In the genomic region with DNA sequence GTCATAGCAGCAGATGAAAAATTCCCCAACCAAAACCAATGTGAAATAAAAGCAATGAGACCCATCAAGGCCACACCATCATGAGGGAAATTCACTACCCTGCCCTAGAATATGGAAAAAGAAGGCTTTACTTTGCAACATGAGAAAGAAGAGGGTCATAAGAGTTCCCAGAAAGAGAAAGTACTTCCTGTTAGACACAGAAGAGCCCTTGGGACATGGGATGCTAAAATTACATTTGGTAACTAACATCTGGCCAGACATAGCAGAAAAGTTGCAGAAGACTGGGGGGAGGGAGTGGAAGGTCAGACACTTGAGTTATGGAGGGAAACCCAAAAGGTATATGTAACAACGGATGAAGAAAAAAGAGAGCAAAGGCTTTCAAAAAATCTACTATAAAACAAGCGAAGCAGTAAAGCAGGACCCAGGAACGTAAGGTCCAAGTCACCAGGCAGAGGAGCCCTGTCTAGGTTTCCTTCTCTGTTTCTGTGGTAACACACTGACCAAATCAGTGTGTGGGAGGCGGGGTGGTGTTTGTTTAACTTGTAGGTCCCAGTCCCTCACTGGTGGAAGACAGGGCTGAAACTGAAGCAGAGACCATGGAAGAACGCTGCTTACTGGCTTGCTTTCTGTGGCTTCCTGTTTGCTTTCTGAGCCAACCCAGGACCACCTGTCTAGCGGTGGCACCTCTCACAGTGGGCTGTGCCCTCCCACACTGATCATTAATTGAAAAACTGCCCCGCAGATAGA, we compare ENCODE assay signal across 17 mouse cellular contexts. TPM values are rescaled to one million over a fixed set of nuclear protein-coding genes. Genes with fewer than 3 reads are reported as not detected.
DNase-seq lines count a peak whose midpoint lies in the region; ATAC-seq and TF ChIP-seq lines count a peak whose summit lies in the region.
"Had no signal": no experiment of that assay in that cellular context is flagged by ENCODE, and none has a peak within 500 bp of the region (broad histone marks: within the 10 kb centered on the region; RNA-seq: fewer than 3 reads in every experiment).

No protein-coding gene starts in this region.

- no peak for TF ChIP-seq CTCF in heart, adult 2 months (IDR thresholded peaks at IDR 0.05)
- no peak for TF ChIP-seq CTCF in CH12.LX (conservative IDR thresholded peaks at IDR 0.05 in 1 of 2, IDR thresholded peaks at IDR 0.05 in 1 of 2; ENCODE audit: low read depth in 2 of 2, low read length in 2 of 2)

- H3K4me3 ChIP-seq in heart, adult 2 months: no peak overlapping the region
- no peak overlapping the region for H3K4me3 ChIP-seq in liver, embryonic 15.5 days (replicated peaks)
- H3K4me3 ChIP-seq in liver, embryonic 12.5 days: no peak overlapping the region
- no peak overlapping the region for H3K4me3 ChIP-seq in CH12.LX (replicated peaks in 1 of 3; ENCODE audit: low read depth in 2 of 3, low read length in 2 of 3, poor library complexity in 1 of 3)
- H3K4me3 ChIP-seq: embryonic facial prominence, embryonic 13.5 days; midbrain, embryonic 15.5 days had no signal

- ATAC-seq in liver, embryonic 15.5 days (ENCODE audit: insufficient read depth): 0 out of 2 replicates have a peak, but pooled peaks have one; percentile 40
- no peak for ATAC-seq in liver, embryonic 12.5 days
- ATAC-seq in megakaryocyte progenitor cell, adult 5-6 weeks (replicated peaks; ENCODE audit: poor library complexity): peak; percentile 43; the same call in 1 of the 2 replicates
- no peak for ATAC-seq in megakaryocyte-erythroid progenitor cell, adult 5-6 weeks (replicated peaks; ENCODE audit: low FRiP score, low TSS enrichment, poor library complexity, severe bottlenecking)
- ATAC-seq: forebrain, embryonic 16.5 days; midbrain, embryonic 15.5 days had no signal

- no peak for TF ChIP-seq POLR2A in heart, adult 2 months (IDR thresholded peaks at IDR 0.05; ENCODE audit: insufficient read depth, low read depth, low read length)
- no peak for TF ChIP-seq POLR2A in CH12.LX (IDR thresholded peaks at IDR 0.05; ENCODE audit: low read depth, low read length)

- in situ Hi-C loops in CH12.LX (cut with MboI; ENCODE audit: low pct_ligation_motif_present, low pct_unique_long_range_greater_than_20kb, low sequenced_read_pairs): no loop called here

- no peaks in the 10 kb centered on the region for H3K9me3 ChIP-seq in liver, embryonic 15.5 days (replicated peaks)
- no peaks in the 10 kb centered on the region for H3K9me3 ChIP-seq in liver, embryonic 12.5 days (replicated peaks)
- no peaks in the 10 kb centered on the region for H3K9me3 ChIP-seq in CH12.LX (replicated peaks; ENCODE audit: low read length)
- H3K9me3 ChIP-seq: embryonic facial prominence, embryonic 13.5 days; midbrain, embryonic 15.5 days had no signal

- dilution Hi-C loops in CH12.LX (cut with MboI; ENCODE audit: extremely low pct_ligation_motif_present, extremely low pct_unique_long_range_greater_than_20kb, low sequenced_read_pairs): no loop called here

- 56% methylated on average over 7 of the region's 7 CpGs for whole genome bisulfite sequencing in heart, adult 2 months
- 40% methylated on average over 7 of the region's 7 CpGs for WGBS in liver, embryonic 15.5 days (ENCODE audit: insufficient replicate concordance)
- 43% methylated on average over 7 of the region's 7 CpGs for WGBS in liver, embryonic 12.5 days (ENCODE audit: insufficient replicate concordance)

- H3K79me2 ChIP-seq in heart, adult 2 months (replicated peaks; ENCODE audit: control insufficient read depth, insufficient read depth, low read length): no peaks in the 10 kb centered on the region
- H3K79me2 ChIP-seq in CH12.LX (replicated peaks; ENCODE audit: control insufficient read depth, extremely low read depth, insufficient read depth, poor library complexity, severe bottlenecking): no peaks in the 10 kb centered on the region

- intact Hi-C loops in heart, adult 2 months (cut with DNase I): no loop called here
- intact Hi-C loops in heart, postnatal 10 days (cut with DNase I): no loop called here

- TF ChIP-seq RAD21 in CH12.LX (IDR thresholded peaks at IDR 0.05; ENCODE audit: low read depth, low read length): no peak

- H3K9ac ChIP-seq in heart, adult 2 months (ENCODE audit: low read depth, low read length): no peak overlapping the region
- H3K9ac ChIP-seq in liver, embryonic 15.5 days: no peak overlapping the region
- H3K9ac ChIP-seq in liver, embryonic 12.5 days: no peak overlapping the region
- H3K9ac ChIP-seq in CH12.LX (ENCODE audit: insufficient read depth, low read depth): no peak overlapping the region
- H3K9ac ChIP-seq: embryonic facial prominence, embryonic 13.5 days; midbrain, embryonic 15.5 days had no signal

- DNase-seq in heart, adult 2 months: no peak
- DNase-seq in heart, postnatal 10 days: no peak
- DNase-seq in CH12.LX (ENCODE audit: extremely low read depth): peak; percentile 45
- no peak for DNase-seq in adrenal gland, adult 2 months
- DNase-seq: adrenal gland, postnatal 14 days; cerebellum, adult 2 months; heart, postnatal 14 days; lung, adult 2 months; right cerebral cortex, adult 18-20 months had no signal

- H3K27me3 ChIP-seq in heart, adult 2 months (ENCODE audit: control insufficient read depth, insufficient read depth, low read length): no peaks in the 10 kb centered on the region
- peaks cover 11% of the 10 kb centered on the region for H3K27me3 ChIP-seq in liver, embryonic 15.5 days
- peaks cover 40% of the 10 kb centered on the region for H3K27me3 ChIP-seq in liver, embryonic 12.5 days (replicated peaks)
- peaks cover 6% of the 10 kb centered on the region for H3K27me3 ChIP-seq in CH12.LX (replicated peaks)
- H3K27me3 ChIP-seq: embryonic facial prominence, embryonic 13.5 days; midbrain, embryonic 15.5 days had no signal

- TF ChIP-seq EP300 in heart, adult 2 months (IDR thresholded peaks at IDR 0.05; ENCODE audit: insufficient read depth, low read depth, low read length): no peak
- no peak for TF ChIP-seq EP300 in CH12.LX (IDR thresholded peaks at IDR 0.05; ENCODE audit: low read length)

- no peak overlapping the region for H3K4me2 ChIP-seq in liver, embryonic 15.5 days
- H3K4me2 ChIP-seq in liver, embryonic 12.5 days: no peak overlapping the region
- peak overlapping the region; percentile 50; the same call in 1 of the 2 replicates for H3K4me2 ChIP-seq in CH12.LX (ENCODE audit: insufficient read depth, low read depth, poor library complexity, severe bottlenecking)
- H3K4me2 ChIP-seq: embryonic facial prominence, embryonic 13.5 days; midbrain, embryonic 15.5 days had no signal

- peaks cover under 1% of the 10 kb centered on the region; the same call in 1 of the 2 replicates for H3K4me1 ChIP-seq in heart, adult 2 months (ENCODE audit: control insufficient read depth, insufficient read depth, low read length)
- H3K4me1 ChIP-seq in liver, embryonic 15.5 days (replicated peaks): peaks cover 8% of the 10 kb centered on the region
- H3K4me1 ChIP-seq in liver, embryonic 12.5 days: peaks cover 2% of the 10 kb centered on the region
- H3K4me1 ChIP-seq in CH12.LX (ENCODE audit: control insufficient read depth in 1 of 2, insufficient read depth in 2 of 2): peaks cover 12 to 34% of the 10 kb centered on the region in 2 experiments

- peak overlapping the region; percentile 45 for H3K27ac ChIP-seq in heart, adult 2 months
- no peak overlapping the region for H3K27ac ChIP-seq in liver, embryonic 15.5 days (replicated peaks)
- H3K27ac ChIP-seq in liver, embryonic 12.5 days: no peak overlapping the region
- no peak overlapping the region for H3K27ac ChIP-seq in CH12.LX (ENCODE audit: insufficient read depth, low read depth)
- H3K27ac ChIP-seq: embryonic facial prominence, embryonic 13.5 days; macrophage; midbrain, embryonic 15.5 days had no signal

- no peaks in the 10 kb centered on the region for H3K36me3 ChIP-seq in heart, adult 2 months (ENCODE audit: control insufficient read depth, insufficient read depth, low read length)
- H3K36me3 ChIP-seq in liver, embryonic 15.5 days (replicated peaks): no peaks in the 10 kb centered on the region
- H3K36me3 ChIP-seq in liver, embryonic 12.5 days: no peaks in the 10 kb centered on the region
- H3K36me3 ChIP-seq in CH12.LX (replicated peaks in 1 of 2; ENCODE audit: control insufficient read depth in 1 of 2, insufficient read depth in 1 of 2, low read length in 1 of 2): no peaks in the 10 kb centered on the region
- H3K36me3 ChIP-seq: embryonic facial prominence, embryonic 13.5 days; midbrain, embryonic 15.5 days had no signal

TF ChIP-seq in CH12.LX, 34 proteins besides CTCF, POLR2A, EP300 and RAD21 (continues in another document):
- TF ChIP-seq MEF2A (IDR thresholded peaks at IDR 0.05; ENCODE audit: borderline replicate concordance, low read depth, low read length): peak; percentile 78

RNA-seq across cellular contexts. Expression of gene Fam110a, which starts 5.6 kb away (rescaled TPM):
- total RNA-seq in heart, adult 2 months (2021): 1 to 10 TPM; 4.3 to 4.7 TPM
- 6.6 and 7.2 TPM in 2 replicates for polyA plus RNA-seq in heart, adult 2 months (2012; rRNA removed)
- total RNA-seq in heart, postnatal 10 days (2021): 1 to 10 TPM; 5.7 to 7.3 TPM
- polyA plus RNA-seq in liver, embryonic 15.5 days (2015; fragmentation: Nextera tagmentation; extraction: Ambion mirVana): 9.8 and 10.1 TPM in 2 replicates
- 11.1 and 11.8 TPM in 2 replicates for polyA plus RNA-seq in liver, embryonic 12.5 days (2016; fragmentation: Nextera tagmentation; extraction: Ambion mirVana)
- total RNA-seq in CH12.LX (2012; rRNA removed): 8.9 and 9.8 TPM in 2 replicates
- total RNA-seq in CH12.LX (2014; rRNA removed): 3.0 and 3.7 TPM in 2 replicates
- 5.2 and 6.3 TPM in 2 replicates for polyA plus RNA-seq in CH12.LX (2012; ENCODE audit: insufficient read length, low read depth)
- total RNA-seq in megakaryocyte progenitor cell, adult 5-6 weeks (2015): 5.6 and 8.2 TPM in 2 replicates
- 3.8 and 4.6 TPM in 2 replicates for total RNA-seq in megakaryocyte progenitor cell, adult 5-6 weeks (2017)
- total RNA-seq in adrenal gland, adult 2 months (2021): 10 to 100 TPM in 1 of 2 experiments, 1 to 10 TPM in 1; 8.5 to 11.3 TPM
- 24.1 and 24.6 TPM in 2 replicates for polyA plus RNA-seq in adrenal gland, adult 2 months (2012; rRNA removed)
- 3.7 and 9.1 TPM in 2 replicates for total RNA-seq in megakaryocyte-erythroid progenitor cell, adult 5-6 weeks (2014; fragmentation: Nextera tagmentation)
- 0.50 and 1.6 TPM in 2 replicates for total RNA-seq in megakaryocyte-erythroid progenitor cell, adult 5-6 weeks (2017)

RNA-seq across cellular contexts. Expression of gene Slc52a3, which starts 10.7 kb away (rescaled TPM):
- total RNA-seq in heart, adult 2 months (2021): 1 to 10 TPM; 1.8 to 3.4 TPM
- 2.5 and 2.8 TPM in 2 replicates for polyA plus RNA-seq in heart, adult 2 months (2012; rRNA removed)
- 1 to 10 TPM; 2.1 to 2.6 TPM for total RNA-seq in heart, postnatal 10 days (2021)
- polyA plus RNA-seq in liver, embryonic 15.5 days (2015; fragmentation: Nextera tagmentation; extraction: Ambion mirVana): 1.1 and 1.3 TPM in 2 replicates
- 1.3 and 1.9 TPM in 2 replicates for polyA plus RNA-seq in liver, embryonic 12.5 days (2016; fragmentation: Nextera tagmentation; extraction: Ambion mirVana)
- total RNA-seq in CH12.LX (2012; rRNA removed): 0.17 and 0.55 TPM in 2 replicates
- total RNA-seq in CH12.LX (2014; rRNA removed): 0.23 TPM in 1 of 2 replicates, not detected in the other
- polyA plus RNA-seq in CH12.LX (2012; ENCODE audit: insufficient read length, low read depth): 0.12 and 0.17 TPM in 2 replicates
- 0.22 TPM in 1 of 2 replicates, not detected in the other for total RNA-seq in megakaryocyte progenitor cell, adult 5-6 weeks (2015)
- total RNA-seq in megakaryocyte progenitor cell, adult 5-6 weeks (2017): 0.12 TPM in 1 of 2 replicates, not detected in the other
- total RNA-seq in adrenal gland, adult 2 months (2021): 1 to 10 TPM; 3.1 to 5.4 TPM
- polyA plus RNA-seq in adrenal gland, adult 2 months (2012; rRNA removed): 5.7 and 6.9 TPM in 2 replicates
- 0.42 and 1.4 TPM in 2 replicates for total RNA-seq in megakaryocyte-erythroid progenitor cell, adult 5-6 weeks (2014; fragmentation: Nextera tagmentation)
- 0.34 and 0.80 TPM in 2 replicates for total RNA-seq in megakaryocyte-erythroid progenitor cell, adult 5-6 weeks (2017)
- polyA plus RNA-seq: macrophage had no signal

Comparison
In these comparisons a context has a peak if more than half of its experiments do, and no peak if none do; other contexts are left out.
1. ATAC-seq: peak in liver, embryonic 15.5 days (single experiment) and megakaryocyte progenitor cell, adult 5-6 weeks (single experiment); none in liver, embryonic 12.5 days (single experiment) and megakaryocyte-erythroid progenitor cell, adult 5-6 weeks (single experiment).